Mouse (Mus musculus) liver, embryonic 14.5 days (tissue): ENCODE data around the gene Prdx6. TPM values are rescaled to one million over a fixed set of nuclear protein-coding genes. Genes with fewer than 3 reads are reported as not detected.

Experiments
- ATAC-seq: fragments of 200-750 bp; cut with Nextera tagmentation; 2 replicates; pipeline ENCODE4 v1.8.0; 2017; ENCODE audit warnings: moderate number of reproducible peaks, mild to moderate bottlenecking, moderate library complexity; ENCODE audit not compliant: insufficient read depth
- DNase-seq, 3 experiments: peaks; one replicate each; pipeline ENCODE4 v3.0.0-alpha.2; 2012 to 2013; ENCODE audit warnings: low read depth in 3 of 3, low spot score in 3 of 3
- H3K27ac ChIP-seq: fragments of 300-500 bp; sonication (generic); 2 replicates; pipeline ENCODE4 v1.5.1; 2014; ENCODE audit warnings: moderate library complexity, mild to moderate bottlenecking, control low read depth, inconsistent platforms
- H3K27me3 ChIP-seq: fragments of 300-500 bp; sonication (generic); 2 replicates; pipeline ENCODE4 v1.6.1; 2014; ENCODE audit warnings: mild to moderate bottlenecking, low read length, moderate library complexity; ENCODE audit not compliant: control insufficient read depth, insufficient read depth
- H3K36me3 ChIP-seq: fragments of 300-500 bp; sonication (generic); replicated peaks from 2 replicates; pipeline ENCODE4 v1.6.1; 2014; ENCODE audit warnings: low read depth; ENCODE audit not compliant: control insufficient read depth, insufficient read depth
- H3K4me1 ChIP-seq, 2 experiments: fragments of 200-500 bp in 1 of 2; fragments of 300-500 bp in 1 of 2; sonication (generic) in 1 of 2; replicated peaks; 2 replicates each; pipeline ENCODE4 v1.6.1; 2012 to 2014; ENCODE audit warnings: antibody characterized with exemption in 1 of 2, inconsistent platforms in 1 of 2, low read length in 1 of 2; ENCODE audit not compliant: control insufficient read depth in 2 of 2, insufficient read depth in 2 of 2
- H3K4me2 ChIP-seq: fragments of 300-500 bp; sonication (generic); 2 replicates; pipeline ENCODE4 v1.6.1; 2014; ENCODE audit warnings: low read depth, mild to moderate bottlenecking, control low read depth, moderate library complexity
- H3K4me3 ChIP-seq, 2 experiments: fragments of 200-500 bp in 1 of 2; fragments of 300-500 bp in 1 of 2; sonication (generic) in 1 of 2; 2 replicates each; pipeline ENCODE4 v1.5.1; 2012 to 2014; ENCODE audit warnings: low read depth in 2 of 2, low read length in 2 of 2, mild to moderate bottlenecking in 2 of 2, control low read depth in 1 of 2, inconsistent platforms in 1 of 2, moderate library complexity in 1 of 2; ENCODE audit not compliant: insufficient read depth in 1 of 2
- H3K9ac ChIP-seq: fragments of 300-500 bp; sonication (generic); replicated peaks from 2 replicates; pipeline ENCODE4 v1.6.1; 2014; ENCODE audit warnings: mild to moderate bottlenecking, control low read depth, moderate library complexity
- H3K9me3 ChIP-seq: fragments of 300-500 bp; sonication (generic); 2 replicates; pipeline ENCODE4 v1.6.1; 2016; ENCODE audit warnings: low read length, mixed read lengths; ENCODE audit not compliant: control insufficient read depth
- CTCF ChIP-seq: IDR thresholded peaks from 2 replicates; pipeline ENCODE4 v1.5.1; 2016; ENCODE audit warnings: antibody characterized with exemption, low read depth, control low read depth
- EP300 ChIP-seq: IDR thresholded peaks from 2 replicates; pipeline ENCODE4 v1.6.1; 2016; ENCODE audit warnings: antibody characterized with exemption, low read depth
- WGBS: fragments of 180-500 bp; shearing (Covaris S2); extraction: QIAGEN DNeasy Blood & Tissue Kit; methylation state at CpG from one replicate; pipeline ENCODE4 v1.1.7; 2014; ENCODE audit not compliant: insufficient replicate concordance; 5-methylcytosine and 5-hydroxymethylcytosine counted together
- polyA plus RNA-seq, 2 experiments: library from polyadenylated mRNA; depleted of rRNA in 1 of 2; stranded (reverse) in 1 of 2; unstranded in 1 of 2; fragments of >200 nt; fragmentation: Nextera tagmentation in 1 of 2; extraction: Ambion mirVana in 1 of 2; gene quantifications; 2 replicates each; pipeline versions ENCODE4 v1.2.1 to v1.2.3; 2012 to 2014

Prdx6 gene
- polyA plus RNA-seq, 2 experiments: 106 to 341 TPM

DNA sequence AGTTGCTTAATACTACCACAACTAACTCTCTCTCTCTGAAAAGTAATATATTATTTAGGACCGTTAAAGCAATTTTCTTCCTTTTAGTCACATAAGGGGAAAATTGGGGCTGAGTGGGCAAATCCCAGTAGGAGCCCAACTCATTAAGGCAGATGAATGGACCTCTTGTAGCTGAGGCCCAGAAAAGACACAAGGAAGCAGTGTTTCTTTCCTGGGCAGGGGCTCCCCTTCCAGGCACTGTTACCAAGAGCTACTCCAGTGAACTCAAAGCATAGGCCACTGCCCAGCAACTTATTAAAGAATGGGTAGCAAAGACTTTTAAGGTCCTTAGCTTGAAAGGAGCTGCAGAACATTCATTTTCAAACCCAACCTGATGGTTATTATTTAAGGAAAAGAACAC lies 22.5 kb upstream of the Prdx6 start:
- Histone ChIP-seq H3K9ac (no peak overlapping the region), H3K27ac (no peak overlapping the region), H3K27me3 (no peaks in the 10 kb centered on the region), H3K9me3 (no peaks in the 10 kb centered on the region), H3K4me1 (peaks cover 10 to 13% of the 10 kb centered on the region in 2 experiments), H3K36me3 (no peaks in the 10 kb centered on the region), H3K4me2 (no peak overlapping the region), H3K4me3 (no peak overlapping the region)
- 82% methylated on average over 1 of the region's 1 CpGs for WGBS
- no peak for ATAC-seq
- no peak for TF ChIP-seq EP300
- TF ChIP-seq CTCF: no peak
- DNase-seq: no peak

DNA sequence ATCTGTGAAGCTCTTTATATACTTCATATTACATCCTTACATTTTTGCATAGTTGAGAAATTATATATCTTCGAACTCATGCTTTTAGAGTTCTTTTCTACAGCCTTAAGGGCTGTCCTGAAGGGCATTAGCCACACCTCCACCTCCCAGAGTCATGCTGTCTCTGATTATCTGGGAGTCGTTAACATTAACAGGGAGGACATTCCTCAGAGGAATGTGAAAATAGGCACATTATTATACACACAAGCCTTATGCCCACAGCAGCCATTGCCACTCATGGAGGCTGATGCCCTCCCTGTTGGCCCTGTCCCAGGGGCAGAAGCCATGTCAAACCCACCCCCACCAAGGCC lies 20.4 kb upstream of the Prdx6 start:
- no peak for ATAC-seq
- no peaks in the 10 kb centered on the region for H3K36me3 ChIP-seq
- no peak for TF ChIP-seq EP300
- TF ChIP-seq CTCF: no peak
- H3K9me3 ChIP-seq: no peaks in the 10 kb centered on the region
- no peaks in the 10 kb centered on the region for H3K27me3 ChIP-seq
- no peak overlapping the region for H3K27ac ChIP-seq
- peaks cover 15 to 24% of the 10 kb centered on the region in 2 experiments for H3K4me1 ChIP-seq
- DNase-seq: no peak
- no peak overlapping the region for H3K9ac ChIP-seq
- no peak overlapping the region for H3K4me3 ChIP-seq
- whole genome bisulfite sequencing: 53% methylated on average over 2 of the region's 2 CpGs
- no peak overlapping the region for H3K4me2 ChIP-seq

DNA sequence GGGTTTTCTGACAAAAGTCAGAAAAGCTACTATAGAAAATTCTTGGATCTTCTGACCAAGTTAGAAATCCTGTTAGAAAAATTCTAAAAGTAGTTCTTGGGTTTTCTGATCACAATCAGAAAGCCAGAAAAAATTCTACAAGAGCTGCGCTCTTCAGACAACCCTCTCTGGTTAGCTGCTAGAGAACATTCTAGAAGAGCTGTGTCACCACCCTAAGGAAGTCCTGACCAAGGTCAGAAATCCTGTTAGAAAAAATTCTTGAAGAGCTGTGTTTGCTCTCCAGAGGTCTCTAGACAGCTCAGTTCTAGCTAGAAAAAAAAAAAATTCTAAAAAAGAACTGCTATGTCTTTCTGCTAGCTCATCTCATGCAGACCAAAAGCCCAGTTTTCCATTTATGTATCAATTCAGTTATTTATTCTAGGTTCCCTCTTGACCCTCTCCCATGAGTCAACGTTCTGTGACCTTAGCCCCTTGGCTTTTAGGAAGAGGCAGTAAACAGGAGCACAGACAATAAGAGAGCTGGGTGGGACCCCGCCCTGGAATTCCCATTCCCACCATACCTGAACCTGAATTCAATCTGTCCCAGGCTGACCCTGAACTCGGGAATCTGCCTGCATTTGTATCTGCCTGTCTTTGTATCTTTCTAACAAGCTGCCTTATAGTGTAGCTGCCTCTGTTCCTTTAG lies 19.9 kb upstream of the Prdx6 start:
- TF ChIP-seq EP300 (no peak), CTCF (no peak)
- no peak overlapping the region for H3K9ac ChIP-seq
- peaks cover 15 to 25% of the 10 kb centered on the region in 2 experiments for H3K4me1 ChIP-seq
- DNase-seq: no peak
- WGBS: 57% methylated on average over 4 of the region's 4 CpGs
- no peaks in the 10 kb centered on the region for H3K9me3 ChIP-seq
- ATAC-seq: no peak
- no peak overlapping the region for H3K4me3 ChIP-seq
- H3K27ac ChIP-seq: no peak overlapping the region
- H3K27me3 ChIP-seq: no peaks in the 10 kb centered on the region
- H3K4me2 ChIP-seq: no peak overlapping the region
- no peaks in the 10 kb centered on the region for H3K36me3 ChIP-seq

DNA sequence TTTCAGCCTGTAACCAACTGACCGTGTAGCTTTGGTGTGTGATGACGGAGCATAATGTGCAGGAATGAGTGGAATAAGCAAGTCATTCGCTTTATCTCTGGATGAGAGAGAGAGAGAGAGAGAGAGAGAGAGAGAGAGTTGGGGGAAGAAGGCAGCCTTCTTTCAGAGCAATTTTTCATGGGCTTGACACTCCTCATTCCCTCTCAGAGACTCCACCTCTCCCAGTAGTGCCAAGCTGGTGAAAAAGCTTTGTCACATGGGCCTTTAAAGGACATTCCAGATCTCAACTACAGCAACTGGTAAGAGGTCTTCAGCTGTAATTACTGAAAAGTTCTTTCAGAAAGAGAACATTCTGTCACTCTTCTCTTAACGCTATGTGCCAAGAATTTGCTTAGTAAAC lies 18.3 kb upstream of the Prdx6 start:
- no peak for TF ChIP-seq CTCF
- TF ChIP-seq EP300: no peak
- H3K27me3 ChIP-seq: no peaks in the 10 kb centered on the region
- 46% methylated on average over 4 of the region's 4 CpGs for WGBS
- peak in 1 of 3 experiments; percentile 22 for DNase-seq
- no peaks in the 10 kb centered on the region for H3K9me3 ChIP-seq
- H3K27ac ChIP-seq: peak overlapping the region; percentile 63
- no peak overlapping the region for H3K4me3 ChIP-seq
- H3K4me1 ChIP-seq: peaks cover 15 to 27% of the 10 kb centered on the region in 2 experiments
- ATAC-seq: peak; percentile 77
- H3K4me2 ChIP-seq: peak overlapping the region; percentile 31
- no peaks in the 10 kb centered on the region for H3K36me3 ChIP-seq
- 0 out of 2 replicates have a peak overlapping the region, but pooled peaks have one; percentile 13 for H3K9ac ChIP-seq

DNA sequence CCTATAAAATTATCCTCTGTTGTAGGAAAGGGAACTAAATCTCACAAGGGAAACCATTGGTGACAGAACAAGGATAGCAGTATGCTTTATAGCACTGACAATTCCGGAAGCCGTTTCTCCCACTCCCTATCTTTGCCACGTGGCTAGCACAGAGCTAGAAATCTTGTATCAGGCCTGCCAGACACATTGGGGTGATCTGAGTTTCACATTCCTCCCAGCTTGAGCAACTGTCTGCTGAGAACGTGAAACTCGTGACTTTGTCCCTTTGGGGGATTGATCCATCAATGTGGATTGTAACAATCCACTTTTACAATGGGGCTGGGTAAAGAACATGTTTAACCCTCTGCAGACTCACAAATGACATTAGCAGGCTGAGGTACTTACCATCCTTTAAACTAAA lies 17.9 kb upstream of the Prdx6 start:
- ATAC-seq (peak; percentile 89), DNase-seq (peak in 2 of 3 experiments; percentile 46 to 62)
- 0 out of 2 replicates have a peak overlapping the region, but pooled peaks have one; percentile 13 for H3K9ac ChIP-seq
- H3K27ac ChIP-seq: peak overlapping the region; percentile 63
- peaks cover 15 to 27% of the 10 kb centered on the region in 2 experiments for H3K4me1 ChIP-seq
- H3K4me3 ChIP-seq: no peak overlapping the region
- 13% methylated on average over 5 of the region's 5 CpGs for WGBS
- TF ChIP-seq EP300: peak; percentile 88
- TF ChIP-seq CTCF: no peak
- H3K9me3 ChIP-seq: no peaks in the 10 kb centered on the region
- no peaks in the 10 kb centered on the region for H3K27me3 ChIP-seq
- peak overlapping the region; percentile 31 for H3K4me2 ChIP-seq
- H3K36me3 ChIP-seq: no peaks in the 10 kb centered on the region
